Mouse (Mus musculus): ENCODE data around the gene Igfals. TPM values are rescaled to one million over a fixed set of nuclear protein-coding genes. Genes with fewer than 3 reads are reported as not detected.

The Igfals gene
- not detected for total RNA-seq (2021)
- long read RNA-seq, experiment 1, partial matches to known transcripts: 0 of 1 reads
- long read RNA-seq, experiment 1, other reads (novel, unspliced or antisense): 1 of 1 reads
- long read RNA-seq, experiment 2: 0 reads

GRCm38 (mm10) chr17:24865776-24866175, at the start of gene Igfals:
Igfals (plus strand) TSS chr17:24865997.
- no peak for DNase-seq (ENCODE audit: low spot score in 2 of 2)

DNA sequence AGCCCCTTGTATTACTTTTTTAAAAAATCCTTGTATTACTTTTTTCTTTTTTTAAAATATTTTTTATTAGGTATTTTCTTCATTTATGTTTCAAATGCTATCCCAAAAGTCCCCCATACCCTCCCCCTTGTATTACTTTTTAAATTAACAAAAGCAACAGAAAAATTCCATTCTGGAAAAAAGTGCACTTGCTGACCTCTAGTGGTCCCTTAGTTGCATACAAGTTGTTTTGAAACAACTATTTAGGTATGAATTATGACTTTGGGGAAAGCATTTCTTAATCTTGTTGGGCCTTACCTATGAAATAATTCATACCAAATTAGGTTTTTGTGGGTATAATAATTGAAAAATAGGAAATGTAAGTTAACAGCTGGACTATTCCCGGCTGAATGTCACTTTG, 48.3 kb upstream of the Igfals start:
- DNase-seq (ENCODE audit: low spot score in 2 of 2): no peak

GRCm38 (mm10) chr17:24818172-24818571, 47.6 kb upstream of the Igfals start:
- DNase-seq (ENCODE audit: low spot score in 2 of 2): no peak

- no peak for DNase-seq (ENCODE audit: low spot score in 2 of 2)
Measured at GRCm38 (mm10) chr17:24819469-24819868, 46.3 kb upstream of the Igfals start.

- no peak for DNase-seq (ENCODE audit: low spot score in 2 of 2)
Measured at GRCm38 (mm10) chr17:24821351-24822280, 44.2 kb upstream of the Igfals start.

DNA sequence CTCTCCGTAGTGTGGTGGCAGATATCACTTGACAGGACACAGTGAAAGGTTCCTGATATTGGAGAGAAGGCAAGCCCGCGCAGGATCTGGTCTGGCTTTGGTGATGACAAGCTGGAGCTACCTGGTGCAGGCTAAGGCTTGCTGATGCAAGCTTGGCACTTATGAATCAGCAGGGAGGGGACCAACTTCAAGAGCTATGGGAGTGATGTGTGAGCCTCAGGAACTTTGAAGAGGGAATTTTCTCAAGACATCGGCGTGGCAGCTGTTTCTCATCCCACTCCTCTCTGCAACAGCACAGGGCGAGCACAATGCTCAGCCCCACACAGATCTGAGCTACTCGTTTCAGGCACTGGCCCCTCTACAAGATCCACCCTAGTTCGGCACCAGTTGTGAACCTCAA, 26.0 kb upstream of the Igfals start, which contains the start of gene Hagh:
Hagh (plus strand) TSS at position 302 of the 400 bp plus-strand sequence.
- no peak for DNase-seq (ENCODE audit: low spot score in 2 of 2)

DNA sequence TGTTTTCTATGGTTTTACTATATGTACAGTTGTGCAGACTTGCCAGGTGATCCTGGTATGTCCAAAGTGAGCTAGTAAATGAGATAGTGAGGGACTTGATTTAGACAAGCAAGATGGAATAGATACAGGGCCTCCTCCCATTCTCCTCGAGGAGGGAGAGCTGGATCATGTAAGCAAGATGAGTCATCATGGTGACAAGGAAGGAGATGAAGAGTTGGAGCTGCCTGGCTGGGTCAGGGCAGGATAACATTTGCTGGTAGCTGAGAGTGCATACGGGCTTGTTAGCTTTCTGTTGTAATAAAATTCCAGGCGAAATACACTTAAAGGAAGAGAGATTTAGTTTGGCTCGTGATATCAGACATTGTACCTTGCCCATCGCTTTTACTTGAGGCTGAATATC, 25.5 kb upstream of the Igfals start:
- DNase-seq (ENCODE audit: low spot score in 2 of 2): no peak

- DNase-seq (ENCODE audit: low spot score in 2 of 2): no peak
Measured at GRCm38 (mm10) chr17:24841133-24841532, 24.7 kb upstream of the Igfals start.

GRCm38 (mm10) chr17:24842631-24843030, 23.2 kb upstream of the Igfals start:
- no peak for DNase-seq (ENCODE audit: low spot score in 2 of 2)

DNA sequence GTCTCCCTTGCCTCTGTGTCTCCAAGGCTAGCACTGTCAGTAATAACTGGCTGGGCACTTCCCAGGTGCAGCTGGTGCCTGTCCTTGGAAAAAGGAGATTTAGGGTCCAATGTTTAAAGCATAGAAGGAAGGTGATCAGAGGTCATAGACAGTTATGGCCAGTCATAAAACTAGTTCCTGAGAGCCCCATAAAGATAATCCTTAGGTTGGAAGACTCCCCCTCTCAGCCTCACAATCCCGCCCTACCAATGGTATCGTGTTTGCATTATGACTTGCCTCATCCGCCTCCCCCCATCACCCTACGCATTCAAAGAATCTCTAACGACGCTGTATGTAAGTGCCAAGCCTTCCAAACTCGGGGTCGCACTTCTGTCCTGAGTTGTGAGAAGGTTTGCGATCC, 21.3 kb upstream of the Igfals start:
- DNase-seq (ENCODE audit: low spot score in 2 of 2): no peak

GRCm38 (mm10) chr17:24847386-24847785, 18.4 kb upstream of the Igfals start:
- no peak for DNase-seq (ENCODE audit: low spot score in 2 of 2)

- no peak for DNase-seq (ENCODE audit: low spot score in 2 of 2)
Measured at GRCm38 (mm10) chr17:24848600-24849031, 17.2 kb upstream of the Igfals start.

DNA sequence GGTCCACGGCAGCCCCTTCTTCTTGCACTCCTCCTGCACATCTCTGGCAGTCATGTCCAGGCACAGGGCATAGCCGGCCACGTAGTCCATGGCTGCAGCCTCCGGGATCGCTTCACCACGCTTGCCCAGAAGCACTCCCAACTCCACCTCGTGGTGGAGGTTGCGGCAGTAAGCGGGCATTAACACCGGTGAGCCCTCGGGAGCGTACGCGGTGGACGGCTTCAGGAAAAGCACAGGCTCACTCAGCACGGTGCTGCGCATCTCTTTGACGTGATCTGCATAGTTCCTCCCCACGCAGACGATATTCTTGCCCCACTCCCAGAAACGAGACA, 16.1 kb upstream of the Igfals start:
- no peak for DNase-seq (ENCODE audit: low spot score in 2 of 2)

- peak; percentile 92 to 95 for DNase-seq (ENCODE audit: low spot score in 2 of 2)
Measured at GRCm38 (mm10) chr17:24850065-24850772, 15.6 kb upstream of the Igfals start, which contains the start of gene Fahd1. Fahd1 (minus strand) TSS chr17:24850364.

DNA sequence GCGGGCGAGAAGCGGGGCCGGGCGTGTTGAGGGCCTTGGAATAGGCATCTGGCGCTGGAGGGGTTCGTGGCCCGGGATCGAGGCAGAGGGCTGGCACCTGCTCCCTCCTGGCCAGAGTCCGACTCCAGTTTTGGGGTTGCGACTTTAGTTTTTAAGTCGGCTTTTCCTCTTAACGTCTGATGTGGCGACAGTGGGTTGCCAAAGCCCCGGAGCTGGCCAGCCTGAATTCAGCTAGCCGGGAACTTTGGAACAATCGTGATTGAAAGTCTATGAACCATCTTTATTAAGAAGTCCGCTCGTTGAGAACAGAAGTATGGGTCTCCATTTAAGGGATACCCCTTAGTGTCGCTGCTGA, 15.0 kb upstream of the Igfals start:
- DNase-seq (ENCODE audit: low spot score in 2 of 2): no peak

- no peak for DNase-seq (ENCODE audit: low spot score in 2 of 2)
Measured at GRCm38 (mm10) chr17:24851381-24852125, 14.2 kb upstream of the Igfals start.

GRCm38 (mm10) chr17:24855838-24856464, 9.8 kb upstream of the Igfals start:
- DNase-seq (ENCODE audit: low spot score in 2 of 2): no peak

DNA sequence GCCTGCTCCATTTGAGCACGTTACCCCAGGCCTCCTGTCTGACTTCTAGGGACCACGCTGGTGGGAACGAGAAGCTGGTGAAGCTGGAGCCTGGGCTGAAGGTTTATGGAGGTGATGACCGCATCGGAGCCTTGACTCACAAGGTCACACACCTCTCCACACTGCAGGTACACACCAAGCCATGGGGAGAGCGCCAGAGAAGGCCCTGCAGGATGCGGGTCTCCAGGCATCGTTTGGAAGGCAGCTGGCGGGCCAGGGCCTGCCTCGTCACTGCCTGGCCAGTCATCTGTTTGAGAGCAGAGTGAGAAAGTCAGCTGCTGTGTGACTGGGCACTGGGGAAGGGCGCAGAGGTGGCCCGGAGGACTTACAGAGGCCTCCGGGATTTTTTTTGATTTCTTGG, 9.2 kb upstream of the Igfals start:
- DNase-seq (ENCODE audit: low spot score in 2 of 2): no peak

DNA sequence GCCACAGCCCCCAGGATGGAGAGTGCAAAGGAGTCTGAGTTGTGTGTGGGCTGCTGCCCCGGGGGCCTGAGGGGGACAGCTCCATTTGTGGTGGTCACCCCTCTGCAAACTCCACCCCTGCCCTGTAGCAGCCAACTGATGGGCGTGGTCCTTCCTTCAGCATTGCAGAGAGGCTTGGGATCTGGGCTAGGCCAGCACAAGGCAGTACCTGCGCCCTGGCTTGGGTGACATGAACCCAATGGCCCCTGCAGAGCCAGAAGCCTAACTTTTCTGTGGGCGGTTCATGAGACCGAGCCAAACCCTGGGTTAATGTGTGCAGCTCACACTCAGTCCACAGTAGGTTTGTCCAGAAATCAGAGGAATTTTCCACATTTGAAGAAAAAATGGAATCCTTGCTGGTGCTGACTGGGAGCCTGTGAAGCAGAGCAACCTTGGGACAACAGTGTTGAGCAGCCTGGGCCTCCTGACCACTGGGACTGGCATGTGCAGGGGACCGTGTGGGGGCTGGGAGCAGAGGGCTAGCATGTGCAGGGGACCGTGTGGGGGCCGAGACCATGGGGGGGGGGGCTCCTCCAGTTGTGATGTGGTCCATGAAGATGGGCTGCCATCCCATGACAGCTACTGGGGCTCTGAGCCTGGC, 7.8 kb upstream of the Igfals start:
- no peak for DNase-seq (ENCODE audit: low spot score in 2 of 2)

- no peak for DNase-seq (ENCODE audit: low spot score in 2 of 2)
Measured at GRCm38 (mm10) chr17:24858967-24859366, 6.8 kb upstream of the Igfals start.

All from left cerebral cortex, adult 18-20 months (tissue).